Mouse (Mus musculus): ENCODE measurements at regions not wholly inside any gene's neighbourhood (a gene's known extent, or its start where the extent isn't known, plus 50 kb on each side); places are given as distances from the start of the nearest gene placed in this dataset.

DNA sequence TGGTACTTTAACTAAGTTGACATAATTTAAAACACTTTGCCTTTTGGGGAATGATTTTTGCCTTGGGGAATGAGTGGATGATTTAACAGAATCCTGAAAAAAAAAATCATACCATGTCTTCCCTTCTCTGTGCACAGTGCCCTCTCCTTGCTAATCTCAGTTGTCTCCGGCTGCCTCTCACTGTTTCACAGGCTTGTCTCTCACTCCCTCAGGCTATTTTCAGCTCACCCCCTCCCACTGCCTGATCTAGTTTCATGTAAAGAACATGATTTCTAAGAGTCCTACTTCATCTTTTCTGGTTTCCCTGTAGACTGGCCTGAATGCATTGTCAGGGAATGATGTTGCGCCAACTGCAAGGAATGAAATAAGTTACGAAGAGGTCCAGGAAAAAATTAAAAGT, 231.2 kb downstream of the Brinp2 start:
- Histone ChIP-seq H3K27me3 (ENCODE audit: control insufficient read depth, insufficient read depth, low read length) (no peaks in the 10 kb centered on the region), H3K9me3 (ENCODE audit: control insufficient read depth, low read length) (no peaks in the 10 kb centered on the region), H3K9ac (ENCODE audit: low read depth, low read length) (no peak overlapping the region), H3K27ac (ENCODE audit: low read depth, low read length) (no peak overlapping the region), H3K4me3 (ENCODE audit: low read depth, low read length) (no peak overlapping the region), H3K4me1 (replicated peaks; ENCODE audit: control insufficient read depth, insufficient read depth, low read length) (no peaks in the 10 kb centered on the region), H3K4me2 (replicated peaks; ENCODE audit: low read depth, low read length) (no peak overlapping the region), H3K36me3 (ENCODE audit: control insufficient read depth, insufficient read depth, low read length) (no peaks in the 10 kb centered on the region)
- no peak for DNase-seq (ENCODE audit: low spot score)
- WGBS: 85% methylated on average over 3 of the region's 3 CpGs
- ATAC-seq (ENCODE audit: low FRiP score): no peak

DNA sequence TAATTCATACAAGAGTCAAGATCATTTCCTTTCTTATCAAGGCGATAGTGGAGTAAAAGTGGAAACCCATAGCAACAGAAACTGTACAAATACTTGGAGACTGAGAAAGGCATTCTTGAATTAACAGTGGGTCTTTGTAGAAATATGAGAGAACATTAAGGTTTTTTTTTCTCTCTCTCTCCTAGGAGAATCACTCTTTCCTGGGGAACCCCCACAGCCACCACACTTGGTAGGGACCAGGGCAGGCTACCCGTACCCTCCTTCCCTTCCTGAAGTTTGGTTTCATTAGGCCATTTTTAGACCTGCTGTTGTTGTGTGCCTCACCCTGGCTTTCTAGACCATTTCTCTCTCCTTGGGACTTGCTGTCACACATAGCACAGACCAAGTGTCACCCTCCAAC, 229.9 kb downstream of the Brinp2 start:
- Histone ChIP-seq H3K27me3 (ENCODE audit: control insufficient read depth, insufficient read depth, low read length) (no peaks in the 10 kb centered on the region), H3K4me1 (replicated peaks; ENCODE audit: control insufficient read depth, insufficient read depth, low read length) (no peaks in the 10 kb centered on the region), H3K27ac (ENCODE audit: low read depth, low read length) (no peak overlapping the region), H3K9me3 (ENCODE audit: control insufficient read depth, low read length) (no peaks in the 10 kb centered on the region), H3K4me3 (ENCODE audit: low read depth, low read length) (no peak overlapping the region), H3K36me3 (ENCODE audit: control insufficient read depth, insufficient read depth, low read length) (no peaks in the 10 kb centered on the region), H3K4me2 (replicated peaks; ENCODE audit: low read depth, low read length) (no peak overlapping the region), H3K9ac (ENCODE audit: low read depth, low read length) (no peak overlapping the region)
- DNase-seq (ENCODE audit: low spot score) (no peak), ATAC-seq (ENCODE audit: low FRiP score) (no peak)
- 85% methylated on average over 2 of the region's 2 CpGs for WGBS

- ATAC-seq (ENCODE audit: low FRiP score) (no peak), DNase-seq (ENCODE audit: low spot score) (no peak)
- H3K4me3 ChIP-seq (ENCODE audit: low read depth, low read length): no peak overlapping the region
- H3K36me3 ChIP-seq (ENCODE audit: control insufficient read depth, insufficient read depth, low read length): no peaks in the 10 kb centered on the region
- H3K9ac ChIP-seq (ENCODE audit: low read depth, low read length): no peak overlapping the region
- H3K9me3 ChIP-seq (ENCODE audit: control insufficient read depth, low read length): no peaks in the 10 kb centered on the region
- WGBS: 93% methylated on average over 3 of the region's 3 CpGs
- H3K4me1 ChIP-seq (replicated peaks; ENCODE audit: control insufficient read depth, insufficient read depth, low read length): no peaks in the 10 kb centered on the region
- H3K4me2 ChIP-seq (replicated peaks; ENCODE audit: low read depth, low read length): no peak overlapping the region
- H3K27ac ChIP-seq (ENCODE audit: low read depth, low read length): no peak overlapping the region
- no peaks in the 10 kb centered on the region for H3K27me3 ChIP-seq (ENCODE audit: control insufficient read depth, insufficient read depth, low read length)
These were observed 226.8 kb downstream of the Brinp2 start for GRCm38 (mm10) chr1:158129243-158129770.

- no peaks in the 10 kb centered on the region for H3K4me1 ChIP-seq (replicated peaks; ENCODE audit: control insufficient read depth, insufficient read depth, low read length)
- H3K4me3 ChIP-seq (ENCODE audit: low read depth, low read length): no peak overlapping the region
- no peaks in the 10 kb centered on the region for H3K9me3 ChIP-seq (ENCODE audit: control insufficient read depth, low read length)
- H3K27ac ChIP-seq (ENCODE audit: low read depth, low read length): no peak overlapping the region
- H3K4me2 ChIP-seq (replicated peaks; ENCODE audit: low read depth, low read length): no peak overlapping the region
- no peak for ATAC-seq (ENCODE audit: low FRiP score)
- no peak overlapping the region for H3K9ac ChIP-seq (ENCODE audit: low read depth, low read length)
- DNase-seq (ENCODE audit: low spot score): peak; percentile 27
- WGBS: 5% methylated on average over 3 of the region's 3 CpGs
- no peaks in the 10 kb centered on the region for H3K27me3 ChIP-seq (ENCODE audit: control insufficient read depth, insufficient read depth, low read length)
- H3K36me3 ChIP-seq (ENCODE audit: control insufficient read depth, insufficient read depth, low read length): no peaks in the 10 kb centered on the region
These were observed 208.6 kb downstream of the Brinp2 start for GRCm38 (mm10) chr1:158147525-158147924.

DNA sequence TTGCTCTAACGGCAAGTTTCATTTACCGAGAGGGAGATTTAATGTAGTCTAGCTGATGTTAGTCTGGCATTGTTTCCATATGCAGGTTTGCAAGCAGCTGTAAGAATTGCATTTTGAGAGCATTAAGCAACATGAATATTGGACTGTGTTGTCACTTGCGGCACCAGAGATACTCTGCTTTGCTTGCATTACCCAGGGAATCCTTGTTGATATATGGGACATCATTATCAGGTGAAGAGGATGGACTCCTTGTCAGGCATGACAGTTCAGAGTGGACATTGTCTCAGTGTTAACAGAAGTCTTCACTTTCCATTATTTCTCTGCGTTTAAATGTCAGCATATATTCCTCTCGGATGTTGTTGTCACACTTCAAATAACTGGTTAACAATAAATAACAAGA, 208.1 kb downstream of the Brinp2 start:
- ATAC-seq (ENCODE audit: low FRiP score): no peak
- Histone ChIP-seq H3K9me3 (ENCODE audit: control insufficient read depth, low read length) (no peaks in the 10 kb centered on the region), H3K4me3 (ENCODE audit: low read depth, low read length) (no peak overlapping the region), H3K9ac (ENCODE audit: low read depth, low read length) (no peak overlapping the region), H3K4me2 (replicated peaks; ENCODE audit: low read depth, low read length) (no peak overlapping the region), H3K4me1 (replicated peaks; ENCODE audit: control insufficient read depth, insufficient read depth, low read length) (no peaks in the 10 kb centered on the region), H3K27ac (ENCODE audit: low read depth, low read length) (no peak overlapping the region), H3K36me3 (ENCODE audit: control insufficient read depth, insufficient read depth, low read length) (no peaks in the 10 kb centered on the region), H3K27me3 (ENCODE audit: control insufficient read depth, insufficient read depth, low read length) (no peaks in the 10 kb centered on the region)
- WGBS: 86% methylated on average over 5 of the region's 5 CpGs
- no peak for DNase-seq (ENCODE audit: low spot score)

GRCm38 (mm10) chr1:158161111-158161510, 195.0 kb downstream of the Brinp2 start:
- WGBS: 67% methylated on average over 2 of the region's 2 CpGs
- Histone ChIP-seq H3K27ac (ENCODE audit: low read depth, low read length) (no peak overlapping the region), H3K4me3 (ENCODE audit: low read depth, low read length) (no peak overlapping the region), H3K4me2 (replicated peaks; ENCODE audit: low read depth, low read length) (no peak overlapping the region), H3K9ac (ENCODE audit: low read depth, low read length) (no peak overlapping the region), H3K36me3 (ENCODE audit: control insufficient read depth, insufficient read depth, low read length) (no peaks in the 10 kb centered on the region), H3K4me1 (replicated peaks; ENCODE audit: control insufficient read depth, insufficient read depth, low read length) (no peaks in the 10 kb centered on the region), H3K27me3 (ENCODE audit: control insufficient read depth, insufficient read depth, low read length) (no peaks in the 10 kb centered on the region), H3K9me3 (ENCODE audit: control insufficient read depth, low read length) (no peaks in the 10 kb centered on the region)
- DNase-seq (ENCODE audit: low spot score) (no peak), ATAC-seq (ENCODE audit: low FRiP score) (no peak)

DNA sequence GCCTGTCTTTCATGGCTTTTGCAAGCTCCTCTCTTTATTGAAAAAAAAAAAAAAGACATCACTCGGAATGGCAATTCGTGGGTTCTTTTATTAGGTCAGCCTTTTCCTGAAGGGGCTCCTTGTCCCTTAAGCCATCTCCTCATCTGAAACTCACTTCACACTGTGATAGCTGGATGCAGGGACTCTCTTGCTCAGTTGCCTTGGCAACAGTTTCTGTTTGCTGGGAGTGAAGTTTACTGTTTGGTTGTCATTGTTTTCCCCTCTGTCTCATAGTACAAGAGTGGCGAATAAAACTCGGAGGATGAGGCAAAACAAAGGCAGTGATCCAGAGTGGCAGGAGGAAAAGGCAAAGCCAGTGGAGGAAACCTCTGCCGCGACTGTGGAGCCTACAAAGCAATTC, 194.6 kb downstream of the Brinp2 start:
- no peak overlapping the region for H3K27ac ChIP-seq (ENCODE audit: low read depth, low read length)
- 37% methylated on average over 6 of the region's 6 CpGs for WGBS
- peak; percentile 44 for DNase-seq (ENCODE audit: low spot score)

DNA sequence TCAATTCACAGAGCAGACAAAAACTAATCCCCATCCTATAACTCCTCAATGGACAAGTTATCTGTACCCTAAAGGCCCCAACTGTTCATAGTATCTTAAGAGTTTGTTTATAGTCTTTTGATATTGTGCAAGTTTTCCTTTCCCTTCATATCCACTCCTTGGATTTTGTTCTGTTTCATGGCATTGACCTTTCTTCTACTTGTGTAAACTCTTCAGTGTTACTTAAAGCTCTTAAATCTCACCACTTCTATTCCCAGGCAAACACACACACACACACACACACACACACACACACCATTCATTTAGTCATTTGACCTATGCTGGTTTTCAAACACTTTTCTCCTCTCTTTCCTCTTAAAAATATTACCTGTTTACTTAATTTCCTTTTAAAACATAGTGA, 192.7 kb downstream of the Brinp2 start:
- Histone ChIP-seq H3K4me1 (replicated peaks; ENCODE audit: control insufficient read depth, insufficient read depth, low read length) (no peaks in the 10 kb centered on the region), H3K9me3 (ENCODE audit: control insufficient read depth, low read length) (no peaks in the 10 kb centered on the region), H3K27ac (ENCODE audit: low read depth, low read length) (no peak overlapping the region), H3K4me2 (replicated peaks; ENCODE audit: low read depth, low read length) (no peak overlapping the region), H3K27me3 (ENCODE audit: control insufficient read depth, insufficient read depth, low read length) (no peaks in the 10 kb centered on the region), H3K4me3 (ENCODE audit: low read depth, low read length) (no peak overlapping the region), H3K9ac (ENCODE audit: low read depth, low read length) (no peak overlapping the region), H3K36me3 (ENCODE audit: control insufficient read depth, insufficient read depth, low read length) (no peaks in the 10 kb centered on the region)
- ATAC-seq (ENCODE audit: low FRiP score) (no peak), DNase-seq (ENCODE audit: low spot score) (no peak)

More for the DNA sequence above, 194.6 kb downstream of the Brinp2 start:
- no peaks in the 10 kb centered on the region for H3K4me1 ChIP-seq (replicated peaks; ENCODE audit: control insufficient read depth, insufficient read depth, low read length)
- no peaks in the 10 kb centered on the region for H3K9me3 ChIP-seq (ENCODE audit: control insufficient read depth, low read length)
- ATAC-seq (ENCODE audit: low FRiP score): peak; percentile 70
- H3K4me3 ChIP-seq (ENCODE audit: low read depth, low read length): no peak overlapping the region
- no peaks in the 10 kb centered on the region for H3K27me3 ChIP-seq (ENCODE audit: control insufficient read depth, insufficient read depth, low read length)
- H3K36me3 ChIP-seq (ENCODE audit: control insufficient read depth, insufficient read depth, low read length): no peaks in the 10 kb centered on the region
- H3K9ac ChIP-seq (ENCODE audit: low read depth, low read length): no peak overlapping the region
- H3K4me2 ChIP-seq (replicated peaks; ENCODE audit: low read depth, low read length): no peak overlapping the region

DNA sequence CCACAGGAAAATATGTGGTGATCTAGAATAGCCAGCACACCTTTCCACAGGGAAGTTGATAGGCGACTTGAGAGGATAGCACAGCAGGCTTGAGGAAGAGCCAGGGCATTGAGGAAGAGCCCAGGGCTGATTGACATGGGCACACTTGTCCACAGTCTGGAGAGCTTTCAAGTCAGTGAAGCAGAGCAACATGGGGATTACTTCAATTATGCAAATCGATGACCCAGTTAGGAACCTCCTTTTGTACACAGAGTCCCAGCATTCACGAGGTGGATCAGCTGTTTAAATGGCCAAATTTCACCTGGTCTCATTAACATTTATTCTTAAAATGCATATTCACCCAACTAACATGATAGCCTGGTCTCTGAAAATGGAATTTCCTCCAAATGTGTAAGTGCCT, 186.1 kb downstream of the Brinp2 start:
- WGBS: 58% methylated on average over 3 of the region's 3 CpGs
- Histone ChIP-seq H3K4me1 (replicated peaks; ENCODE audit: control insufficient read depth, insufficient read depth, low read length) (no peaks in the 10 kb centered on the region), H3K4me2 (replicated peaks; ENCODE audit: low read depth, low read length) (no peak overlapping the region), H3K4me3 (ENCODE audit: low read depth, low read length) (no peak overlapping the region), H3K27me3 (ENCODE audit: control insufficient read depth, insufficient read depth, low read length) (no peaks in the 10 kb centered on the region), H3K9me3 (ENCODE audit: control insufficient read depth, low read length) (no peaks in the 10 kb centered on the region), H3K27ac (ENCODE audit: low read depth, low read length) (no peak overlapping the region), H3K36me3 (ENCODE audit: control insufficient read depth, insufficient read depth, low read length) (no peaks in the 10 kb centered on the region), H3K9ac (ENCODE audit: low read depth, low read length) (no peak overlapping the region)
- ATAC-seq (ENCODE audit: low FRiP score) (no peak), DNase-seq (ENCODE audit: low spot score) (no peak)
